Mouse (Mus musculus) lung, embryonic 16.5 days (tissue): ENCODE measurements around the gene Fads6. TPM values are rescaled to one million over a fixed set of nuclear protein-coding genes. Genes with fewer than 3 reads are reported as not detected.

Experiments used
- ATAC-seq: fragments of 200-750 bp; cut with Nextera tagmentation; 2 replicates; pipeline ENCODE4 v1.8.0; 2017; ENCODE audit warnings: low read depth, mild to moderate bottlenecking, moderate library complexity
- H3K27ac ChIP-seq: fragments of 300-500 bp; sonication (generic); 2 replicates; pipeline ENCODE4 v1.5.1; 2014; ENCODE audit warnings: mild to moderate bottlenecking, control low read depth, low read length
- H3K27me3 ChIP-seq: fragments of 300-500 bp; sonication (generic); 2 replicates; pipeline ENCODE4 v1.6.1; 2014; ENCODE audit warnings: low read depth, low read length, mixed read lengths; ENCODE audit not compliant: control insufficient read depth, insufficient read depth
- H3K36me3 ChIP-seq: fragments of 300-500 bp; sonication (generic); 2 replicates; pipeline ENCODE4 v1.6.1; 2014; ENCODE audit warnings: low read length; ENCODE audit not compliant: control insufficient read depth, insufficient read depth
- H3K4me1 ChIP-seq: fragments of 300-500 bp; sonication (generic); replicated peaks from 2 replicates; pipeline ENCODE4 v1.6.1; 2014; ENCODE audit warnings: low read length, mixed read lengths; ENCODE audit not compliant: control insufficient read depth, insufficient read depth
- H3K4me2 ChIP-seq: fragments of 300-500 bp; sonication (generic); 2 replicates; pipeline ENCODE4 v1.6.1; 2014; ENCODE audit warnings: low read depth, low read length, control low read depth
- H3K4me3 ChIP-seq: fragments of 300-500 bp; sonication (generic); 2 replicates; pipeline ENCODE4 v1.5.1; 2014; ENCODE audit warnings: mild to moderate bottlenecking, low read length, control low read depth
- H3K9ac ChIP-seq: fragments of 300-500 bp; sonication (generic); 2 replicates; pipeline ENCODE4 v1.6.1; 2014; ENCODE audit warnings: low read length, control low read depth
- H3K9me3 ChIP-seq: fragments of 300-500 bp; sonication (generic); 2 replicates; pipeline ENCODE4 v1.6.1; 2016; ENCODE audit warnings: low read length; ENCODE audit not compliant: control insufficient read depth
- WGBS: fragments of 180-500 bp; shearing (Covaris S2); extraction: QIAGEN DNeasy Blood & Tissue Kit; methylation state at CpG from one replicate; pipeline ENCODE4 v1.1.7; 2014; 5-methylcytosine and 5-hydroxymethylcytosine counted together
- polyA plus RNA-seq: library from polyadenylated mRNA; unstranded; fragments of >200 nt; fragmentation: Nextera tagmentation; extraction: Ambion mirVana; gene quantifications from 2 replicates; pipeline ENCODE4 v1.2.1, GENCODE M21; 2015

Gene Fads6
- polyA plus RNA-seq, 1 experiment from 2014 or later: 0.30 TPM

DNA sequence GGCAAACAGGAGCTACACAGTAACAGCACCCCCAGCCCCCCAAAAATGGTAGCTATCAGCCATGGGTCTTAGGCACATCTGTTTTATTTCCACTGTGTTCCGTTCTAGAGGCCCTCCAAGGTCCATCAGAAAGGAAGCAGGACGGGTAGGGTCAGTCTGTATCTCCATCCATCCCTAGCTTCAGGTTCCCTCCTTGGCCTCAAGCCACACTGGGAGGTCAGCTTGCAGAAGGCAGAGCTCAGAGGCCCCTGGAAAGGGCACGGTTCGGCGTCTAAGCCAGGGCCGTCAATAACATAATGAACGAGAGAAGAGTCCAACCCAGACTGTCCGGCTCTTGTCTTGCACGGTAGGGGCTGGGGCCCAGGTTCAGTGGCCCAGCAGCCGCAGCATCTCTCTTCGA, 29.5 kb downstream of the Fads6 start:
- H3K4me1 ChIP-seq: peaks cover 4% of the 10 kb centered on the region; the same call in 1 of the 2 replicates
- H3K9ac ChIP-seq: no peak overlapping the region
- no peak overlapping the region for H3K4me2 ChIP-seq
- H3K9me3 ChIP-seq: no peaks in the 10 kb centered on the region
- H3K27ac ChIP-seq: no peak overlapping the region
- ATAC-seq: no peak
- H3K4me3 ChIP-seq: no peak overlapping the region
- no peaks in the 10 kb centered on the region for H3K36me3 ChIP-seq
- peaks cover 59% of the 10 kb centered on the region for H3K27me3 ChIP-seq
- 72% methylated on average over 11 of the region's 11 CpGs for WGBS

DNA sequence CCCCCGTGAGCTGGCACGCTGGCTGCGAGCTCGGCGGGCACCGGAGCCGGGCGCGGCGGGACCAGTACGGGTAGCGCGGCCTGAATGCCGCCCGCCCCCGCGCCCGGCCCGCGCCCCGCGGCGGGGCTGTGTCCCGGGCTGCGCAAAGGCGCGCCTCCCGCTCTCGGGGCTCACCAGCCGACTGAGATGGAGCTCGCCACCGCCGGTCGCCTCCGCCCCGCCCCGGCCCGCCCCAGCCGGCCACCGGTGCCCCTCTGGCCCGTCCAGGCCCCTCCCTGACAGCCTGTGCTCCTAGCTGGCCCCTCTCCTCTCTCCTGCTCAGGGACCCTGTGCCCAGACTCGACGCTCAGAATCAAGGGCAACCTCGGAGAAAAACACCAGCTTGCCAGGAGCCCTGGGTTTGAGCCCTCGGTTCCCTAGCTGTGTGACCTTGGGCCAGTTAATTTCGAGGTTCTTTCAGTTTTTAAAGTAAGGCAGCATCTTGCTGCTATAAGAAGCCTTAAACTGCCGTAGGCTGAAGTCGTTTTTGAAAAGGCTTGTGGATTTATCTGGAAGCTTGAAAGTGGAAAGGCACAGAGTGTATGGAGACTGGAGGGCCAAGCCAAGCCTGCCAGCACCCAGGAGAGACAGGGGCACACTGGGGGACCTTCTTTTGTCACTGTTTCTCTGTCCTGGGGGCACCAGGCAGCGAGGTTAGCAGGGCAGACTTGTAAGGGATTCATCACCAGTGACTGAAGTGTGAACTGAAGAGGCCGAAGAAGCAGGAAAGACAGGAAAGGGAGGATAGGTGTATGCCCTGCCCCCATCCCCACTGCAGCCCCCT, 30.2 kb downstream of the Fads6 start, which contains the start of gene Grin2c:
TSS of gene Grin2c (minus strand) at position 183 of the 823 bp plus-strand sequence.
- H3K4me3 ChIP-seq: peak within 1 kb of the TSS; percentile 36
- 7% methylated on average over 33 of the region's 50 CpGs for WGBS
- peaks cover 4% of the 10 kb centered on the region; the same call in 1 of the 2 replicates for H3K4me1 ChIP-seq
- H3K36me3 ChIP-seq: no peaks in the 10 kb centered on the region
- H3K4me2 ChIP-seq: peak within 1 kb of the TSS; percentile 53
- peak within 1 kb of the TSS; percentile 30 for H3K9ac ChIP-seq
- no peaks in the 10 kb centered on the region for H3K9me3 ChIP-seq
- peaks cover 65% of the 10 kb centered on the region for H3K27me3 ChIP-seq
- no peak within 1 kb of the TSS for H3K27ac ChIP-seq
- ATAC-seq: no peak

DNA sequence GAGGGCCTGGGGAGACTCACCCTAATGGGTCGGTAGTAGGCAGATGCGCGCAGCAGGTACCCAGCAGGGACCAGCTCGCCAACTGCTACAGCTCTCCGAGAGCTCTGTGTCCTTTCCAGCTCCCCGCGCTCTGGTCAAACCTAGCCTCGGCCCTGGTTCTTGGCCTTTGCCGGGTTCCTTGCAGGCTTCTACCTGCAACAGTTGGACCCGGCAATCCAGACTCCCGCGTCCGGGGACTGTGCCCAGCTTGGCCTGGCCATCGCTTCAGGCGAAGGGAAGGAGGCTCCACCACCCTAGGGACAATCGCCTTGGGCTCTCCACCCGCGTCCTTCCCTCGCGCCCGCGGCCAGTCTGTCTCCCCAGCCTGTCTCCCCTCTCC, 31.1 kb downstream of the Fads6 start:
- peak overlapping the region; percentile 53 for H3K4me2 ChIP-seq
- no peak for ATAC-seq
- peaks cover 4% of the 10 kb centered on the region; the same call in 1 of the 2 replicates for H3K4me1 ChIP-seq
- no peak overlapping the region for H3K27ac ChIP-seq
- H3K9me3 ChIP-seq: no peaks in the 10 kb centered on the region
- peaks cover 74% of the 10 kb centered on the region for H3K27me3 ChIP-seq
- H3K36me3 ChIP-seq: no peaks in the 10 kb centered on the region
- H3K9ac ChIP-seq: peak overlapping the region; percentile 30; the same call in 1 of the 2 replicates
- under 1% methylated on average over 21 of the region's 22 CpGs for WGBS
- H3K4me3 ChIP-seq: peak overlapping the region; percentile 36

DNA sequence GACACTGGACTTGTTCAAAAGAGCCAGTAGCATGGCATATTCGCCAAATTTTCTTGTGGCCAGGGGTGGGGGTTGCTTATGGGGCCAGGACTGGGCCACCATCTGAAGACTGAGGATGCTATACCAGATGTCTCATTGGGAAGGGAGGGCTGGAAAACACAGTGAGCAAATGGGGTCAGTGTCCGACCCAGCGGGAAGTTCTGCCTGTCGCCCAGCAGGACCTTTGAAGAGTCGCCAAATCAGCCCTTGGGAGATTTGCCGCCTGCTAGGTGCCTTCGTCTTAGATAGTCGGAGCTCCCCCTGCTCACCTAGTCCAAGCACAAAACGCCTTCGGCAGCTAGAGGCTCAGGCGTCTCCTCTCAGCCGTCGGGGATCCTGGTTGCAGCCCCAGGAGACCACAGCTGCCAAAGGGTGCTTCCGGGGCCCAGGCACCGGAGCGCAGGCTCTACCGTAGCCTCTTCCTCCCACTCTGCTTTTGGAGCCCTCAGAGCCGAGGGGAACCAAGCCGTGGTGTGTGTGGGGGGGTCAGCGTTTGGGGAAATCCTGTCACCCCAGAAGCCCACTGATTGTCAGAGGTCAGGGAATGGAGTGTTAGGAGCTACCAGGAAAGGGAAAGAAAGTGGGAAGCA, 31.6 kb downstream of the Fads6 start:
- no peaks in the 10 kb centered on the region for H3K36me3 ChIP-seq
- ATAC-seq: no peak
- H3K9ac ChIP-seq: no peak overlapping the region
- peaks cover 79% of the 10 kb centered on the region for H3K27me3 ChIP-seq
- no peak overlapping the region for H3K4me2 ChIP-seq
- H3K4me3 ChIP-seq: peak overlapping the region; percentile 36; the same call in 1 of the 2 replicates
- 3% methylated on average over 20 of the region's 20 CpGs for WGBS
- H3K4me1 ChIP-seq: peaks cover 4% of the 10 kb centered on the region; the same call in 1 of the 2 replicates
- H3K9me3 ChIP-seq: no peaks in the 10 kb centered on the region
- no peak overlapping the region for H3K27ac ChIP-seq

DNA sequence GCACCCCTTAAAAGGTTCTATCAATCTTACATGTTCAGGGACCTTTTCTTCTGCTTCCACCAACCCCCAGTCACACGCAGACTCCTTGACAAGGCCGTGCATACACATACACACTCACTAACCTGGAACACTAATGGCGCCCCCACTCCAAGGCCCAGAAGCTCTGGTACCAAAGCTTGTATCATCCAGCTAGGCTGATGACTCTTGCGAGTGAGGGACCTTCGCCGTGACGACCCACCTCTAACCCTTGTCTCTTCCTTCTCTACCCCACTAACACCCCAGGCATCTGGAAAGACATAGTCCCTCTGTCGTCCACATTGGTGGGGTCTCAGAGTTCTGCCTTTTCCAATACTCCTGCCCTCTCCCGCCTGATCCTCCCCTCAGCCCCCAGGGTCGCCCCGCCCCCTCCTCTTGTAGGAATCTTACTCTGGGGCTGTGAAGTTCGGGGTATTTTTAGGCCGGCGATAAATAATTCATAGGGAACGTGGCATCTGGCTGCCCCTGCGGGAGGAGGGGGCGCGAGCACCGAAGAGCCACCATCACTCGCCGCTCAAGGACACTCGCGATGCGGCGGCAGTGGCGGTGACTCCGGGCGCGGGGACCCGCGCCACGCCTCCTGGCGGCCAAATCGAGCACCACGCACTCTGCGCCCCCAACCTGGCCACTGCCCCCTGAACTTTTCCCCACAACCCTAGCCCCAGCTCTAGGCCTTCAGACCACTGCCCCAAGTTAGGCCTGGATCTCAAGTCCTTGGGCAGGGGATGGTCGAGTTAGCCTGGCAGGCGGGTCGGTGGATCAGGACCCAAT, 32.4 kb downstream of the Fads6 start:
- H3K4me2 ChIP-seq: peak overlapping the region; percentile 39
- H3K9me3 ChIP-seq: no peaks in the 10 kb centered on the region
- H3K9ac ChIP-seq: no peak overlapping the region
- 6% methylated on average over 38 of the region's 39 CpGs for WGBS
- peaks cover 83% of the 10 kb centered on the region for H3K27me3 ChIP-seq
- H3K36me3 ChIP-seq: no peaks in the 10 kb centered on the region
- H3K4me3 ChIP-seq: peak overlapping the region; percentile 20; the same call in 1 of the 2 replicates
- no peak overlapping the region for H3K27ac ChIP-seq
- ATAC-seq: no peak
- peaks cover 4% of the 10 kb centered on the region; the same call in 1 of the 2 replicates for H3K4me1 ChIP-seq

DNA sequence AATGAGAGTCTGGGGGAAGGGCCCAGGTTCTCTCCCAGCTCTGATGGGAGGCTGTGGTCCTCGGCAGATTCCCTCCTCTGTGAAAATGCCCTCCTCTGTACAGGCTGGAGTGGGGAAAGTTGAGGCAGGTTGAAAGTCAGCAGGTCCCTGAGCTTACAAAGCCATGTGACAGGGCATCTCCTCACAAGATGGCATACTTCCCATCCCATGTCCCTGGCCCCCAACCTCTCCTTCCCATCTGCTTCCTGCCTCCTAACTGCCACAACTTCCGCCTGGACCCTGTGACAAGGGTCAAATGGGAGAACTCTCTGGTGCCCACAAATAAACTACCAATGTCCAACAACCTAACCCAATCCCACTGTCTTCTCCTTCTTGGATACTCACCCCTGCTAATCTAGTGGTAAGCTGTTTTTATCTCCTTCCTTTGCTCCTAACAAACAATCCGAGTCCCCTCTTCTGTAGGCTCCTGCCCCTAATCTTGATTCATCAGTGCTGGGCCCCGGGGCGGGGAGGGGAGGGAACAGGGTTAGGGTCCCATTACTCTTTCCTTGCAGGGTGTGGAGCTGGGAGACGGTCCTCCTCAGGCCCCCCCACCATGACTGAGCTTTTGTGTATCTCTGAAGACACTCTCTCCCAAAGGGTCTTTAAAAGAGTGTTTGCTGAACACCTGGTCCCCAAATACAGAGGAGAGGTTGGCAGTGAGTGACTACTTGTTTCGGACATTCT, 33.2 kb downstream of the Fads6 start:
- Histone ChIP-seq H3K4me1 (peaks cover 7% of the 10 kb centered on the region; the same call in 1 of the 2 replicates), H3K4me2 (no peak overlapping the region), H3K27me3 (peaks cover 85% of the 10 kb centered on the region), H3K9me3 (no peaks in the 10 kb centered on the region), H3K27ac (no peak overlapping the region), H3K36me3 (no peaks in the 10 kb centered on the region), H3K4me3 (no peak overlapping the region), H3K9ac (no peak overlapping the region)
- no peak for ATAC-seq
- WGBS: 53% methylated on average over 7 of the region's 7 CpGs

DNA sequence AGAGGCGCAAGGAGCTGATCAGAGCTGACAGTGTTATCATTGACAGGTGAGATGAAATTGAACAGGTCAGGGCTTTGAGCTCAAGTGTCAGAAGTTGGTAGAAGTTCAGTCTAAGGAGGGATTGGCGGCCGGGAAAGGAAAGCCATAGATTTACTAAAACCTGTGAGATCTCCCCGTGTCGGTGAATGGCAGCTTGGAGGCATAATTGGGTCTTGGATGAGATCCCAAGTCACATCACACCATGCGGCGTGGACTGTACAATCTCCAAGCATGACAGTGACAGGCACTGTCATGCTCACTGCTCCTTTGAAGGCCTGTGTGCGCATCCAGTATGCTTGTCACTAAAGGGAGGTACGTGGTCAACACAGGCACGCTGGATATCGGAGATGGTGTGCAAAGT, 34.5 kb downstream of the Fads6 start:
- ATAC-seq: no peak
- Histone ChIP-seq H3K4me1 (peaks cover 16% of the 10 kb centered on the region; the same call in 1 of the 2 replicates), H3K4me2 (no peak overlapping the region), H3K27me3 (peaks cover 88% of the 10 kb centered on the region), H3K36me3 (no peaks in the 10 kb centered on the region), H3K27ac (no peak overlapping the region), H3K4me3 (no peak overlapping the region), H3K9me3 (no peaks in the 10 kb centered on the region), H3K9ac (no peak overlapping the region)
- 59% methylated on average over 11 of the region's 11 CpGs for WGBS

DNA sequence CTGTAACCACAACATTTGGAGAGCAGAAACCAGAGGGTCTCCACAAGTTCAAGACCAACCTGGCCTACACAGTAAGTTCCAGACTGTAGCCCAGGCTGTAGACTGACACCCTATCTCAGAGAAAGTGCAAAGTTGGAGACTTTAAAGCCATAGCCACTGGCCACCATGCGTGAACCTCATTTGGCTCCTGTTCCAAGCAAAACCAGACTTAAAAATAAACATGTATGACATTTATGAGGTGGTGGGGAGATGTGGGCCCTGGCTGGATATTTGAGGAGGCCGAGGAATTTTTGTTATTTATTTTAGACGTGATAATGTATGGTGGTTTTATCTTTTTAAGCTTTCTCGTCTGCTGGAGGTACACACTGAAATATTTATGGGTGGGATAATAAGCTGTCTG, 38.3 kb downstream of the Fads6 start:
- Histone ChIP-seq H3K36me3 (no peaks in the 10 kb centered on the region), H3K4me3 (no peak overlapping the region), H3K27me3 (peaks cover 83% of the 10 kb centered on the region), H3K4me2 (no peak overlapping the region), H3K9me3 (no peaks in the 10 kb centered on the region), H3K27ac (no peak overlapping the region), H3K4me1 (peaks cover 11% of the 10 kb centered on the region; the same call in 1 of the 2 replicates), H3K9ac (no peak overlapping the region)
- WGBS: 15% methylated on average over 4 of the region's 4 CpGs
- peak; percentile 64 for ATAC-seq
